Mouse (Mus musculus) intestine, embryonic 14.5 days (tissue): ENCODE results near the gene Slc25a33. TPM values are rescaled to one million over a fixed set of nuclear protein-coding genes. Genes with fewer than 3 reads are reported as not detected.

Experiments used
- ATAC-seq: fragments of 200-750 bp; cut with Nextera tagmentation; replicated peaks from 2 replicates; pipeline ENCODE4 v1.8.0; 2017; ENCODE audit warnings: low read depth, moderate number of reproducible peaks, moderate TSS enrichment, moderate library complexity; ENCODE audit not compliant: low FRiP score, low TSS enrichment
- DNase-seq: peaks from one replicate; pipeline ENCODE4 v3.0.0-alpha.2; 2018; ENCODE audit warnings: low spot score
- H3K27ac ChIP-seq: fragments of 300-500 bp; sonication (generic); 2 replicates; pipeline ENCODE4 v1.5.1; 2014; ENCODE audit warnings: low read depth, mild to moderate bottlenecking, control low read depth
- H3K27me3 ChIP-seq: fragments of 300-500 bp; sonication (generic); replicated peaks from 2 replicates; pipeline ENCODE4 v1.6.1; 2014; ENCODE audit warnings: low read length, control low read depth; ENCODE audit not compliant: control insufficient read depth, insufficient read depth
- H3K36me3 ChIP-seq: fragments of 300-500 bp; sonication (generic); 2 replicates; pipeline ENCODE4 v1.6.1; 2014; ENCODE audit warnings: low read length, control low read depth; ENCODE audit not compliant: control insufficient read depth, insufficient read depth
- H3K4me1 ChIP-seq: fragments of 300-500 bp; sonication (generic); replicated peaks from 2 replicates; pipeline ENCODE4 v1.6.1; 2014; ENCODE audit warnings: low read length, control low read depth, mixed read lengths; ENCODE audit not compliant: control insufficient read depth, insufficient read depth
- H3K4me2 ChIP-seq: fragments of 300-500 bp; sonication (generic); 2 replicates; pipeline ENCODE4 v1.6.1; 2014; ENCODE audit warnings: low read length
- H3K4me3 ChIP-seq: fragments of 300-500 bp; sonication (generic); 2 replicates; pipeline ENCODE4 v1.5.1; 2014; ENCODE audit warnings: low read depth, low read length, control low read depth, mixed read lengths
- H3K9ac ChIP-seq: fragments of 300-500 bp; sonication (generic); 2 replicates; pipeline ENCODE4 v1.6.1; 2014; ENCODE audit warnings: mild to moderate bottlenecking, low read length
- H3K9me3 ChIP-seq: fragments of 300-500 bp; sonication (generic); 2 replicates; pipeline ENCODE4 v1.6.1; 2016; ENCODE audit warnings: low read length, control low read depth; ENCODE audit not compliant: control insufficient read depth
- WGBS: fragments of 180-500 bp; shearing (Covaris S2); extraction: QIAGEN DNeasy Blood & Tissue Kit; methylation state at CpG from one replicate; pipeline ENCODE4 v1.1.7; 2014; 5-methylcytosine and 5-hydroxymethylcytosine counted together
- polyA plus RNA-seq: library from polyadenylated mRNA; unstranded; fragments of >200 nt; fragmentation: Nextera tagmentation; extraction: Ambion mirVana; gene quantifications from 2 replicates; pipeline ENCODE4 v1.2.1, GENCODE M21; 2014

Slc25a33 gene
- polyA plus RNA-seq, 1 experiment from 2014 or later = 12.8 TPM

DNA sequence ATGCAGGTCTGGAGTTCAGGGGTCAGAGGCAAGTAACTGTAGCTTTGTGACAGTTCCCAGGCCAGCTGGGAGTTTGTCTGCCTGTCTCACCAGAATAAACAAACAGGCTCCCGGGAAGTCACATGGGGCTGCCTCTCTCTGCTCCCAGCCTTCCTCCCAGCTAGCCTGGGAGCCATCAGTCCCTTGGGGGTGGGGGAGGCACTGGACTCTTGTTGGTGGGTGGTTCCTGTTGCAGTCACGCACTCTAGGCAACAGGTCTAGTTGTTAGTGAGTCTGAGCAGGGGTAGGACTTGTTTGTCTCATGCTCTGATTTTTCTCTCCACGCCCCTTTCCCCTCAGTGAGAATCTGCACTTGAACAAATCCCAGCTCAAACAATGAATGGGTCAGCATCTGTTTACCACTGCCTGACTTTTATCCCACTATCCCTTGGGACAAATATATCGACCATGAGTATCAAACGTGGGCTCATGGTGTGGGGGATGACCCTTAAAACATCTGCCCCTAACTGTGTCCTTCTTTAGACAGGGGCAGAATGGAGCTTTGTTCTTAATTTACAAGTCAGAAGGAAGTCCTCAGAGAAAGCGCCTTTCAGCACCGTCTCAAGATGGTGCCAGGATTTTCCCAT is 24.7 kb upstream of the Slc25a33 start:
- Histone ChIP-seq H3K9me3 (no peaks in the 10 kb centered on the region), H3K4me3 (no peak overlapping the region), H3K36me3 (no peaks in the 10 kb centered on the region), H3K9ac (no peak overlapping the region), H3K4me1 (peaks cover 17% of the 10 kb centered on the region; the same call in 1 of the 2 replicates), H3K27ac (peak overlapping the region; percentile 45), H3K27me3 (no peaks in the 10 kb centered on the region), H3K4me2 (no peak overlapping the region)
- no peak for ATAC-seq
- no peak for DNase-seq
- WGBS = 25% methylated on average over 7 of the region's 7 CpGs

- Histone ChIP-seq H3K9me3 (no peaks in the 10 kb centered on the region), H3K27ac (peak overlapping the region; percentile 45), H3K27me3 (no peaks in the 10 kb centered on the region), H3K36me3 (no peaks in the 10 kb centered on the region), H3K4me2 (no peak overlapping the region), H3K9ac (no peak overlapping the region), H3K4me1 (peaks cover 17% of the 10 kb centered on the region; the same call in 1 of the 2 replicates), H3K4me3 (no peak overlapping the region)
- no peak for ATAC-seq
- 56% methylated on average over 2 of the region's 2 CpGs for WGBS
- DNase-seq = no peak
These were observed 24.0 kb upstream of the Slc25a33 start for GRCm38 (mm10) chr4:149798116-149798515.

- no peaks in the 10 kb centered on the region for H3K9me3 ChIP-seq
- no peak overlapping the region for H3K27ac ChIP-seq
- H3K4me2 ChIP-seq = no peak overlapping the region
- WGBS = 41% methylated on average over 1 of the region's 1 CpGs
- H3K27me3 ChIP-seq = no peaks in the 10 kb centered on the region
- H3K9ac ChIP-seq = no peak overlapping the region
- peaks cover 21% of the 10 kb centered on the region for H3K4me1 ChIP-seq
- no peak overlapping the region for H3K4me3 ChIP-seq
- DNase-seq (no peak), ATAC-seq (no peak)
- no peaks in the 10 kb centered on the region for H3K36me3 ChIP-seq
These were observed 23.1 kb upstream of the Slc25a33 start for GRCm38 (mm10) chr4:149797220-149797610.

DNA sequence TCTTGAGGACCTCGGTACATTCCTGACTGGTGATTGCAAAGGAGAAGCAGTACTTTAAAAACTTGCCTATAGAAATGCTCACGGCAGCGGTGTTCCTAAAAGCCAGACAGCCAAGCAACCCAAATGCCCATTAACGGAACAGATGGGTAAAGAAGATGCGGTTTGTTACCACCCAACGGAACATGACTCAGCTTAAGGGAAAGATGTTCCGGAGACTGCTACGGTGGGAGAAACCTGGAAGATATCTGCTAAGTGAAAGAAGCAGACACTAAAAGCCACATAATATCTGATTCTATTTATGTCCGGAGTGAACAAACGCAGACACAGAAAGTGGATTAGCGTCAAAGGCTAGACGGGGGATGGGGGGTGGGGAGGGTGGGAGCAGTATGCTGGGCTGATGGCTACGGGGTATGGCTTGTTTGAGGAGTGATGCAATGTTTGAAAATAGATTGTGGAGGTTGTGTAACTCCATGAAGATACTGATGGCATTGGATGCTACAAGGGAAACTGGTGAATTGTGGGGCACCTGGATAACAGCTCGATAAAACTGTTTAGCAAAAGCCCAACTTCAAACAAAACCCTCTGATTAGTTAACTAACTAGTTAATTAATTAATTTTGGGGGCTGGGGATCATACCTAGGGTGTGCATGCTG is 22.6 kb upstream of the Slc25a33 start:
- H3K4me1 ChIP-seq = peaks cover 22% of the 10 kb centered on the region
- no peak overlapping the region for H3K9ac ChIP-seq
- 44% methylated on average over 14 of the region's 14 CpGs for WGBS
- H3K27ac ChIP-seq = no peak overlapping the region
- no peaks in the 10 kb centered on the region for H3K36me3 ChIP-seq
- ATAC-seq (no peak), DNase-seq (no peak)
- H3K4me2 ChIP-seq = no peak overlapping the region
- no peaks in the 10 kb centered on the region for H3K9me3 ChIP-seq
- H3K27me3 ChIP-seq = no peaks in the 10 kb centered on the region
- no peak overlapping the region for H3K4me3 ChIP-seq

DNA sequence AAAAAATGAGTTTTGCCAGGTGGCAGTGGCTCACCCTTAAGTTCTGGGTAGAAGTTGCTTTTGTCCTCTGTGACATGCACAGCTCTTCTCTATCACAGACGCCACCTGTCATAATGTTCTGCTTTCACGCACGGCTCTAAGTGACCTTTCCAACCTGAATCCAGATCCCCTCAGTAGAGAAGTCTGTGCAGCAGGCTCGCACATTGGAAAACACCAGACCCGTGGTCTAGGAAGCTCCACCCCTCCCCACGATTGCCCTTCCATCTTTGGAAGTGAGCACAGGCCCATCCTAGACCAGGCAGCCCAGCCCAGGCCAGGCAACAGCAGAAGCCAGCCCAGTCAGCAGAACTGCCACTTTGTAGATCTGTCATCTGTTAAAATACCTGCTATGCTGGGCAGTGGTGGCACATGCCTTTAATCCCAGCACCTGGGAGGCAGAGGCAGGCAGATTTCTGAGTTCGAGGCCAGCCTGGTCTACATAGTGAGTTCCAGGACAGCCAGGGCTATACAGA is 20.9 kb upstream of the Slc25a33 start:
- Histone ChIP-seq H3K4me1 (peaks cover 27% of the 10 kb centered on the region), H3K4me3 (no peak overlapping the region), H3K4me2 (no peak overlapping the region), H3K9me3 (no peaks in the 10 kb centered on the region), H3K36me3 (no peaks in the 10 kb centered on the region), H3K9ac (no peak overlapping the region), H3K27ac (no peak overlapping the region), H3K27me3 (no peaks in the 10 kb centered on the region)
- DNase-seq = no peak
- 73% methylated on average over 7 of the region's 7 CpGs for WGBS
- ATAC-seq = no peak

- DNase-seq (no peak), ATAC-seq (peak; percentile 37)
- 26% methylated on average over 8 of the region's 8 CpGs for WGBS
These were observed 19.9 kb upstream of the Slc25a33 start for GRCm38 (mm10) chr4:149794010-149794338.

DNA sequence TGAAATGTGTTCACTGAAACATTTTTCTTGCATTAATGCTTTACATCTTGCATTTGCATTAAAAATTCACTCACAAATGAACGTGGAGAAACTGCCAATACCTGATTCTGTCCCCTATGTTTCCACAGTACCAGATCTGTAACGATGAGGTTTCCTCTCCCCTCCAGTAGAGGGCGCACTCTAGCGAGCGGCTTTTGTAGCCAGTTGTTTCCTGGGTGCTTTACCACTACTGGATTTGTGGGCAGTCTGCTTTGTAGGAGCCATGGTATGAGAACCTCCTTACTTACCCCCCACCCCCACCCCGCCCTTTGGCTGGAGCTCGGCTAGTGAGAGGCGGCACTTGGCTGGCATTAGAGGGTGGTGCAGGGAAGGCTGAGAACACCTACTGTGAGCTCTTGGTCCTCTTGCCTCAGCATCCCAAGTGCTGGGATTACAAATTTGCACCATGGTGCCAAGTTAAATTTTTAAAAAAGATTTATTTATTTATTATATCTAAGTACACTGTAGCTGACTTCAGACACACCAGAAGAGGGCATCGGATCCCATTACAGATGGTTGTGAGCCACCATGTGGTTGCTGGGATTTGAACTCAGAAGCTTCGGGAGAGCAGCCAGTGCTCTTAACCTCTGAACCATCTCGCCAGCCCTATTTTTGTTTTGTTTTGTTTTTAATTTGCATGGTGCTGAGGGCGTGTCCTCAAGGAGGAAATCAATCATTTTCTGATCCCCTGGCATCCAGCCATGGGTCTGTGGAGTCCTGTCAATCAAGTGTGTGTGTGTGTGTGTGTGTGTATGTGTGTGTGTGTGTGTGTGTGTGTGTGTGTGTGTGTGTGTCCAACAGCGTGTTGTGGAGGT is 19.3 kb upstream of the Slc25a33 start:
- Histone ChIP-seq H3K36me3 (no peaks in the 10 kb centered on the region), H3K27ac (no peak overlapping the region), H3K27me3 (no peaks in the 10 kb centered on the region), H3K4me2 (no peak overlapping the region), H3K9me3 (no peaks in the 10 kb centered on the region), H3K9ac (no peak overlapping the region), H3K4me1 (peaks cover 16% of the 10 kb centered on the region), H3K4me3 (no peak overlapping the region)
- 54% methylated on average over 13 of the region's 13 CpGs for WGBS
- DNase-seq = no peak
- ATAC-seq = no peak; the same call in 1 of the 2 replicates

More at GRCm38 (mm10) chr4:149794010-149794338, 19.9 kb upstream of the Slc25a33 start:
- H3K27ac ChIP-seq = no peak overlapping the region
- no peaks in the 10 kb centered on the region for H3K36me3 ChIP-seq
- H3K27me3 ChIP-seq = no peaks in the 10 kb centered on the region
- no peak overlapping the region for H3K4me2 ChIP-seq
- H3K9ac ChIP-seq = no peak overlapping the region
- peaks cover 19% of the 10 kb centered on the region for H3K4me1 ChIP-seq
- H3K9me3 ChIP-seq = no peaks in the 10 kb centered on the region
- no peak overlapping the region for H3K4me3 ChIP-seq

DNA sequence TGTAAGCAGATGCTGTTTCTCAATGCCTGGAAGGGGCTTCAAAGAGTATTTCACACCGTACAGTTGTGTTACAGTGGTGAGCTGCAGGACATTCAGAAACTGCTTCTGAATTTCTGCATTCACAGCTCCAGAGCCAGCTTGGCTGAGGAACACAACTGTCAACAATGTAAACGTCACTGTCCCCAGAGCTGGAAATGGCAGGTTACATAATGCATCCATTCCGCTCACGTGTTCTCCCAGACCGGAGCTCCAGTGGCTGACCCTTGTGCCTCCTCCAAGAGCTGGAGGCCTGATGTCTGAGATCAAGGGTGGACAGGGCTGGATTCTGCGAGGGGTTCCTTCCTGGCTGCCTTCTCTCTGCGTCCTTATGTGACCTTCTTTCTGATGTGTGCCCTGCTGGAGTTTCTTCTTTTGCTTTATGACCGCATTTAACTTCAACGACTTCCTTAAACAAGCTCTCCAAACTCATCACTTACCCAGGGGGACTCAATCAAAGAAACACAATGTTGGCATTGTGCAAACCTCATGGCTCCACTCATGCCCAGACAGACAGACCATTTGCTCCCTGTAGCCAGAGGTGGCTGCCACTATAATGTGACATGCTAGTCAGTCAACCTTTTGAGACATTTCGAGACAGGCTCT is 18.2 kb upstream of the Slc25a33 start:
- H3K4me3 ChIP-seq = no peak overlapping the region
- DNase-seq (no peak), ATAC-seq (no peak)
- H3K4me2 ChIP-seq = no peak overlapping the region
- peaks cover 16% of the 10 kb centered on the region for H3K4me1 ChIP-seq
- no peak overlapping the region for H3K9ac ChIP-seq
- no peak overlapping the region for H3K27ac ChIP-seq
- H3K36me3 ChIP-seq = no peaks in the 10 kb centered on the region
- 39% methylated on average over 10 of the region's 10 CpGs for WGBS
- H3K27me3 ChIP-seq = no peaks in the 10 kb centered on the region
- H3K9me3 ChIP-seq = no peaks in the 10 kb centered on the region
